Comparison of ENCODE assay signal across 16 mouse cellular contexts in genomic region chr5:27324346-27324928, GRCm38 (mm10).
DNase-seq lines count a peak whose midpoint lies in the region; ATAC-seq lines count a peak whose summit lies in the region.
"Had no signal": no experiment of that assay in that cellular context is flagged by ENCODE, and none has a peak within 500 bp of the region (broad histone marks: within the 10 kb centered on the region; RNA-seq: fewer than 3 reads in every experiment).

No protein-coding gene starts in this region.

- H3K4me2 ChIP-seq in intestine, embryonic 16.5 days (ENCODE audit: low read depth, low read length), result no peak overlapping the region
- no peak overlapping the region for H3K4me2 ChIP-seq in intestine, embryonic 15.5 days (replicated peaks)
- H3K4me2 ChIP-seq: forebrain, embryonic 12.5 days; limb, embryonic 13.5 days; midbrain, embryonic 12.5 days; neural tube, embryonic 13.5 days had no signal

- no peaks in the 10 kb centered on the region for H3K4me1 ChIP-seq in intestine, embryonic 16.5 days (ENCODE audit: control insufficient read depth, insufficient read depth, low read length)
- H3K4me1 ChIP-seq in intestine, embryonic 15.5 days (replicated peaks), result no peaks in the 10 kb centered on the region
- H3K4me1 ChIP-seq: forebrain, embryonic 12.5 days; limb, embryonic 13.5 days had no signal

- intact Hi-C loops in gastrocnemius, postnatal 14 days (cut with DNase I; ENCODE audit: low total_unique reads), result no loop called here

- H3K9ac ChIP-seq in intestine, embryonic 16.5 days (ENCODE audit: low read depth, low read length), result no peak overlapping the region
- H3K9ac ChIP-seq in intestine, embryonic 15.5 days, result no peak overlapping the region
- H3K9ac ChIP-seq: forebrain, embryonic 12.5 days; limb, embryonic 13.5 days; midbrain, embryonic 12.5 days; neural tube, embryonic 13.5 days had no signal

- no peak overlapping the region for H3K27ac ChIP-seq in intestine, embryonic 16.5 days (ENCODE audit: low read length)
- no peak overlapping the region for H3K27ac ChIP-seq in intestine, embryonic 15.5 days
- H3K27ac ChIP-seq: forebrain, embryonic 12.5 days; heart, adult 2 months; limb, embryonic 13.5 days; midbrain, embryonic 12.5 days; neural tube, embryonic 13.5 days had no signal

- H3K27me3 ChIP-seq in intestine, embryonic 16.5 days (replicated peaks; ENCODE audit: control insufficient read depth, insufficient read depth, low read length), result no peaks in the 10 kb centered on the region
- H3K27me3 ChIP-seq in intestine, embryonic 15.5 days (replicated peaks), result no peaks in the 10 kb centered on the region
- H3K27me3 ChIP-seq: forebrain, embryonic 12.5 days; limb, embryonic 13.5 days; midbrain, embryonic 12.5 days; neural tube, embryonic 13.5 days; Patski had no signal

- no peaks in the 10 kb centered on the region for H3K36me3 ChIP-seq in intestine, embryonic 16.5 days (ENCODE audit: control insufficient read depth, insufficient read depth, low read length)
- no peaks in the 10 kb centered on the region for H3K36me3 ChIP-seq in intestine, embryonic 15.5 days
- H3K36me3 ChIP-seq: forebrain, embryonic 12.5 days; limb, embryonic 13.5 days; midbrain, embryonic 12.5 days; neural tube, embryonic 13.5 days had no signal

- WGBS in intestine, embryonic 16.5 days, result 53% methylated on average over 3 of the region's 3 CpGs
- WGBS in intestine, embryonic 15.5 days, result 59% methylated on average over 3 of the region's 3 CpGs

- DNase-seq in gastrocnemius, adult 18-20 months (ENCODE audit: low spot score), result peak; percentile 38
- DNase-seq in gastrocnemius, postnatal 14 days, result no peak
- peak; percentile 33 to 58 for DNase-seq in right cerebral cortex, adult 2 months (ENCODE audit: low spot score in 2 of 2)
- DNase-seq in right cerebral cortex, postnatal 25 days, result no peak
- DNase-seq in frontal cortex, postnatal 36 days (ENCODE audit: low spot score in 2 of 2), result peak; percentile 32 to 71
- no peak for DNase-seq in natural killer cell, adult 2 months (ENCODE audit: low spot score in 2 of 2)
- DNase-seq: adrenal gland, postnatal 14 days; kidney, postnatal 10 days had no signal

- no peak for ATAC-seq in intestine, embryonic 16.5 days
- no peak for ATAC-seq in intestine, embryonic 15.5 days
- ATAC-seq: Patski had no signal

- no peak overlapping the region for H3K4me3 ChIP-seq in intestine, embryonic 16.5 days (ENCODE audit: low read length)
- no peak overlapping the region for H3K4me3 ChIP-seq in intestine, embryonic 15.5 days (replicated peaks)
- H3K4me3 ChIP-seq: forebrain, embryonic 12.5 days; heart, adult 2 months; limb, embryonic 13.5 days; midbrain, embryonic 12.5 days; neural tube, embryonic 13.5 days had no signal

- no peaks in the 10 kb centered on the region for H3K9me3 ChIP-seq in intestine, embryonic 16.5 days (ENCODE audit: control insufficient read depth, low read length)
- no peaks in the 10 kb centered on the region for H3K9me3 ChIP-seq in intestine, embryonic 15.5 days
- H3K9me3 ChIP-seq: forebrain, embryonic 12.5 days; limb, embryonic 13.5 days; midbrain, embryonic 12.5 days; neural tube, embryonic 13.5 days had no signal

Comparison
In these comparisons a context has a peak if more than half of its experiments do, and no peak if none do; other contexts are left out.
1. DNase-seq: peak in gastrocnemius, adult 18-20 months (single experiment), right cerebral cortex, adult 2 months (2 of 2) and frontal cortex, postnatal 36 days (2 of 2); none in gastrocnemius, postnatal 14 days (single experiment), right cerebral cortex, postnatal 25 days (single experiment) and natural killer cell, adult 2 months (0 of 2).